Mouse (Mus musculus) CH12.LX (cell line): ENCODE data around the gene Lrmda. TPM values are rescaled to one million over a fixed set of nuclear protein-coding genes. Genes with fewer than 3 reads are reported as not detected.

Experiments used
- DNase-seq: peaks from one replicate; pipeline ENCODE4 v3.0.0-alpha.2; 2013; ENCODE audit errors: extremely low read depth
- H3K27ac ChIP-seq: 2 replicates; pipeline ENCODE4 v1.5.1; 2012; ENCODE audit warnings: low read depth, mild to moderate bottlenecking, control low read depth, moderate library complexity; ENCODE audit not compliant: insufficient read depth
- H3K27me3 ChIP-seq: replicated peaks from 2 replicates; pipeline ENCODE3; 2012; ENCODE audit warnings: inconsistent platforms
- H3K36me3 ChIP-seq, 2 experiments: replicated peaks in 1 of 2; 2 replicates each; pipeline versions ENCODE3 to v1.6.1; 2012; ENCODE audit warnings: inconsistent platforms in 1 of 2, low read length in 1 of 2, mild to moderate bottlenecking in 1 of 2, mixed read lengths in 1 of 2, moderate library complexity in 1 of 2; ENCODE audit not compliant: control insufficient read depth in 1 of 2, insufficient read depth in 1 of 2
- H3K4me1 ChIP-seq, 2 experiments: 2 replicates each; pipeline ENCODE4 v1.6.1; 2012; ENCODE audit warnings: inconsistent platforms in 1 of 2, moderate library complexity in 1 of 2; ENCODE audit not compliant: insufficient read depth in 2 of 2, control insufficient read depth in 1 of 2
- H3K4me2 ChIP-seq: 2 replicates; pipeline ENCODE4 v1.6.1; 2012; ENCODE audit warnings: low read depth, mild to moderate bottlenecking, control low read depth; ENCODE audit not compliant: poor library complexity, insufficient read depth, severe bottlenecking
- H3K4me3 ChIP-seq, 3 experiments: fragments of 150-350 bp in 1 of 3; sonication (generic) in 1 of 3; replicated peaks in 1 of 3; 2 replicates each; pipeline versions ENCODE3 to v1.5.1; 2011 to 2012; ENCODE audit warnings: low read depth in 2 of 3, low read length in 2 of 3, mild to moderate bottlenecking in 2 of 3, moderate library complexity in 2 of 3, control low read depth in 1 of 3, improper control_type of control experiment in 1 of 3, inconsistent platforms in 1 of 3, mixed read lengths in 1 of 3; ENCODE audit not compliant: poor library complexity in 1 of 3
- H3K79me2 ChIP-seq: replicated peaks from 2 replicates; pipeline ENCODE4 v1.6.1; 2012; ENCODE audit warnings: mild to moderate bottlenecking, moderate library complexity; ENCODE audit not compliant: control insufficient read depth, poor library complexity, insufficient read depth, severe bottlenecking; ENCODE audit errors: extremely low read depth
- H3K9ac ChIP-seq: 2 replicates; pipeline ENCODE4 v1.6.1; 2012; ENCODE audit warnings: low read depth, mild to moderate bottlenecking, control low read depth, moderate library complexity; ENCODE audit not compliant: insufficient read depth
- H3K9me3 ChIP-seq: replicated peaks from 2 replicates; pipeline ENCODE3; 2012; ENCODE audit warnings: low read length, inconsistent platforms, mixed read lengths
- CHD1 ChIP-seq: IDR thresholded peaks from 2 replicates; pipeline ENCODE4 v1.6.1; 2012; ENCODE audit warnings: low read depth, low read length, improper control_type of control experiment, inconsistent platforms
- CHD2 ChIP-seq: IDR thresholded peaks from 2 replicates; pipeline ENCODE4 v1.6.1; 2011; ENCODE audit warnings: low read length, improper control_type of control experiment
- CTCF ChIP-seq, 2 experiments: IDR thresholded peaks in 1 of 2; conservative IDR thresholded peaks in 1 of 2; 2 replicates each; pipeline ENCODE4 v1.5.1; 2011 to 2012; ENCODE audit warnings: low read depth in 2 of 2, low read length in 2 of 2, improper control_type of control experiment in 1 of 2, inconsistent platforms in 1 of 2, mild to moderate bottlenecking in 1 of 2, moderate library complexity in 1 of 2
- E2F4 ChIP-seq: IDR thresholded peaks from 2 replicates; pipeline ENCODE4 v1.6.1; 2011; ENCODE audit warnings: low read depth, low read length, improper control_type of control experiment; ENCODE audit not compliant: insufficient replicate concordance
- ELF1 ChIP-seq: IDR thresholded peaks from 2 replicates; pipeline ENCODE4 v1.6.1; 2014; ENCODE audit warnings: low read depth, mild to moderate bottlenecking, inconsistent platforms, low read length, improper control_type of control experiment
- JUND ChIP-seq: conservative IDR thresholded peaks from 2 replicates; pipeline ENCODE4 v1.6.1; 2011; ENCODE audit warnings: low read depth, low read length, improper control_type of control experiment
- KAT2A ChIP-seq: IDR thresholded peaks from 2 replicates; pipeline ENCODE4 v1.6.1; 2012; ENCODE audit warnings: low read length, improper control_type of control experiment, inconsistent platforms; ENCODE audit not compliant: insufficient replicate concordance
- MAFK ChIP-seq: IDR thresholded peaks from 2 replicates; pipeline ENCODE4 v1.6.1; 2011; ENCODE audit warnings: low read length, improper control_type of control experiment; ENCODE audit not compliant: insufficient replicate concordance
- MAX ChIP-seq: IDR thresholded peaks from 2 replicates; pipeline ENCODE4 v1.6.1; 2011; ENCODE audit warnings: low read length, improper control_type of control experiment
- MYC ChIP-seq: IDR thresholded peaks from 2 replicates; pipeline ENCODE4 v1.6.1; 2011; ENCODE audit warnings: low read depth, mild to moderate bottlenecking, improper control_type of control experiment, low read length
- NRF1 ChIP-seq: IDR thresholded peaks from 2 replicates; pipeline ENCODE4 v1.6.1; 2014; ENCODE audit warnings: low read depth, mild to moderate bottlenecking, inconsistent platforms, low read length, improper control_type of control experiment, moderate library complexity
- RAD21 ChIP-seq: IDR thresholded peaks from 2 replicates; pipeline ENCODE4 v1.6.1; 2011; ENCODE audit warnings: low read depth, mild to moderate bottlenecking, low read length, improper control_type of control experiment, moderate library complexity
- RCOR1 ChIP-seq: conservative IDR thresholded peaks from 2 replicates; pipeline ENCODE4 v1.6.1; 2012; ENCODE audit warnings: low read depth, mild to moderate bottlenecking, inconsistent platforms, low read length, improper control_type of control experiment
- SIN3A ChIP-seq: IDR thresholded peaks from 2 replicates; pipeline ENCODE4 v1.6.1; 2012; ENCODE audit warnings: low read length, improper control_type of control experiment, inconsistent platforms
- SMC3 ChIP-seq: IDR thresholded peaks from 2 replicates; pipeline ENCODE4 v1.6.1; 2011; ENCODE audit warnings: low read depth, low read length, improper control_type of control experiment
- USF1 ChIP-seq: IDR thresholded peaks from 2 replicates; pipeline ENCODE4 v1.6.1; 2014; ENCODE audit warnings: low read depth, mild to moderate bottlenecking, inconsistent platforms, low read length, improper control_type of control experiment
- USF2 ChIP-seq: conservative IDR thresholded peaks from 2 replicates; pipeline ENCODE4 v1.6.1; 2011; ENCODE audit warnings: low read depth, low read length, improper control_type of control experiment
- ZC3H11A ChIP-seq: IDR thresholded peaks from 2 replicates; pipeline ENCODE4 v1.6.1; 2012; ENCODE audit warnings: low read depth, mild to moderate bottlenecking, inconsistent platforms, low read length, improper control_type of control experiment
- ZNF384 ChIP-seq: IDR thresholded peaks from 2 replicates; pipeline ENCODE4 v1.6.1; 2012; ENCODE audit warnings: low read depth, low read length, improper control_type of control experiment, inconsistent platforms
- dilution Hi-C: fragments of 300-500 bp; cut with MboI; formaldehyde crosslinking; loops from 2 replicates; pipeline ENCODE4 v1.14.3; 2020; ENCODE audit warnings: low sequenced_read_pairs; ENCODE audit not compliant: extremely low pct_unique_long_range_greater_than_20kb, extremely low pct_ligation_motif_present
- in situ Hi-C: fragments of 300-500 bp; cut with MboI; formaldehyde crosslinking; loops from 3 replicates; pipeline ENCODE4 v1.14.3; 2019; ENCODE audit warnings: low sequenced_read_pairs, low pct_ligation_motif_present, low pct_unique_long_range_greater_than_20kb, mixed read lengths
- polyA plus RNA-seq: library from polyadenylated mRNA; unstranded; fragments of >175 nt; gene quantifications from 2 replicates; pipeline ENCODE4 v1.2.1, GENCODE M21; 2012; ENCODE audit warnings: low read depth; ENCODE audit not compliant: insufficient read length
- total RNA-seq, 2 experiments: library from RNA; depleted of rRNA; stranded (reverse); fragments of 300-350 nt in 1 of 2; fragments of >200 nt in 1 of 2; gene quantifications; 2 replicates each; pipeline ENCODE4 v1.2.3; 2012 to 2014

Gene Lrmda
- total and polyA plus RNA-seq, 3 experiments: 0.89 to 3.7 (median 1.9) TPM

- TF ChIP-seq SIN3A (no peak), CHD1 (no peak)
These were observed 172.7 kb downstream of the Lrmda start (continued) for GRCm38 (mm10) chr14:22192185-22192584.

DNA sequence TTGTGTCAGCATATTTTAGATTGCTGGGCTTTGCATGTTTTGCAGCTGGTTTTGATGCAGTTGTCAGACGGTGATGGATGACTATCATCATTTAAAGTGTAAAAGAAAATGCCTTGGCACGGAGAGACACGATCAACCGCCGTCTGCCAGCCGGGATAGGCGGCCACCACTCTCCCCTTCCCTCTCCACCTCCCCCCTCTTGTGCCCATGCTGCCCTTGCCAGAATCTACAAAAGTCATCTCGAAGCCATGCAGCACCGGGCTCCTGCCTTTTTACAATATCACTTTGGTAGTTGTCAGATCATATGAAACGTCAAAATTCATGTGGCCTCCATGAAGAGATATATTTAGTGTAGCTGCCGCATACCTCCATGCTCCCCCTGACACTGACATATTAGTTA, 178.5 kb downstream of the Lrmda start:
- Histone ChIP-seq H3K4me3 (no peak overlapping the region), H3K9ac (no peak overlapping the region), H3K27me3 (no peaks in the 10 kb centered on the region), H3K27ac (no peak overlapping the region), H3K9me3 (no peaks in the 10 kb centered on the region), H3K36me3 (no peaks in the 10 kb centered on the region), H3K79me2 (no peaks in the 10 kb centered on the region), H3K4me1 (no peaks in the 10 kb centered on the region), H3K4me2 (no peak overlapping the region)
- dilution Hi-C loops: no loop called here
- TF ChIP-seq CHD2: no peak
- TF ChIP-seq CHD1: no peak
- TF ChIP-seq SMC3: no peak
- TF ChIP-seq JUND: no peak
- TF ChIP-seq KAT2A: no peak
- no peak for TF ChIP-seq CTCF (conservative IDR thresholded peaks at IDR 0.05 in 1 of 2, IDR thresholded peaks at IDR 0.05 in 1 of 2; ENCODE audit: low read depth in 2 of 2, low read length in 2 of 2)
- no peak for TF ChIP-seq NRF1
- in situ Hi-C loops: no loop called here
- DNase-seq: no peak

DNA sequence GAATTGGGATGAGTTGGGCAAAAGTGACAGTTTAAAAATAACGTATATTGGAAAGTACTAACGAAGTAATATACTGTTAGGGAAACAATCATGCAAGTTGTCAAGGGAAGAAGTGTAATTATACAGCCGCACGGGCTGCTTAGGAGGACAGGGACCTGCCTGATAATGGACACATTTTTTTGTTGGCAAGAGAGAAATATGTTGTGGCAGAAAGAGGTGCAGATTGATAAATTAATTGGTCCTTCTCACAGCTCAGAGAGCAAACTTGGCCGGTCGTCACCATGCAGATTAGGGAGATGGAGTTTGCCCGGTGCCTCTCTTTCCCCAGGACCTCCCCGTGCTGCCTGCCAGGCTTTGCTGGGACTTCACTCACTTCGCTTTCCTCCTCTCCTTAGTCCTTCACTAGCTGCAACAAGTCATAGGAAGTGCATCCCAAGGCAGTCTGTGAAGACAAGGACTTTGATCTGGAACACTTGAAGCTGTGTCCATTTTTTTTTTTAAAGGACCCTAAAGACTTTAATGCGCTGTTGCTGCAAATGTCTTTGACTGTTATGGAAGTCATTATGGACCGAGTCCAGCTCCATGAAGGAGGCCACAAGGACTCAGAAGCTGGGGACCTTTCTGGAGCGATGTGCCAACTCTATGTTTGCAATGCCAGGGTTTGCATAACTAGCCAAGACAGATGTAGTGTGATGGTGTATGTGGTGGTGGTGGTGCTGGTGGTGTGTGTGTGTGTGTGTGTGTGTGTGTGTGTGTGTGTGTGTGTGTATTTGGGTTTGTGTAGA, 179.3 kb downstream of the Lrmda start:
- Histone ChIP-seq H3K27ac (no peak overlapping the region), H3K4me3 (no peak overlapping the region), H3K79me2 (no peaks in the 10 kb centered on the region), H3K27me3 (no peaks in the 10 kb centered on the region), H3K36me3 (no peaks in the 10 kb centered on the region), H3K4me1 (no peaks in the 10 kb centered on the region)
- dilution Hi-C loops: no loop called here
- no peak for DNase-seq
- no peak for TF ChIP-seq RCOR1
- TF ChIP-seq USF2: no peak
- TF ChIP-seq ZC3H11A: no peak
- TF ChIP-seq MAFK: no peak
- no peak for TF ChIP-seq RAD21
- TF ChIP-seq ELF1: no peak
- no peak for TF ChIP-seq MAX
- no peak for TF ChIP-seq KAT2A
- no peak for TF ChIP-seq E2F4
- no peak for TF ChIP-seq MYC
- TF ChIP-seq ZNF384: no peak
- TF ChIP-seq USF1: no peak
- no peak for TF ChIP-seq JUND
- TF ChIP-seq, all 38 proteins: peak for 0
- in situ Hi-C loops: no loop called here
- Histone ChIP-seq H3K9me3 (no peaks in the 10 kb centered on the region), H3K9ac (no peak overlapping the region), H3K4me2 (no peak overlapping the region)
